Mouse (Mus musculus): Measurements from ENCODE around the gene Rhox1.
"Not testable (repeated sequence)": the region's sequence is repeated elsewhere in the genome, so short reads cannot be mapped to it uniquely, and the experiment has no call there.

Gene Rhox1

GRCm38 (mm10) chrX:37222158-37222557 is at the start of gene Rhox1:
TSS of gene Rhox1 (minus strand) at chrX:37222258.
- not testable (repeated sequence) for DNase-seq (ENCODE audit: low read depth, low spot score)

DNA sequence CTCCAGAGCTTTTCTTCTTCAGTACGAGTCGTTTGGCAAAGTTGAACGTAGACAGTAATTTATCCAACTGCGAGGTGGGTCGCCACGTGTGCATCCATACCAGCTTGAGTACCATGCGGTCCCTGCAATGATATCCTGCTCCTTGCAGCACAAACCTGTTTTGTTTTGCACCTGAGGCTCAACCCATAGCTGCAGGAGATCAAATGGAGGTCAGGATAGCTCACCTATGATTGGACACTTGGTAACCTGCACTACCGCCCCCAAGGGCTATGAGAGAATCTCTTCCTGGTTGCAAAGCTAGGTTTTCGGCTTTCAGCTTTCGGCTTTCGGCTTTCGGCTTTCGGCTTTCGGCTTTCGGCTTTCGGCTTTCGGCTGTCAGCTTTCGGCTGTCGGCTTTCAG is 43.0 kb upstream of the Rhox1 start, which contains the start of gene Rhox4a:
Gene Rhox4a (plus strand): TSS at position 301 of the 400 bp plus-strand sequence.
- DNase-seq (ENCODE audit: low read depth, low spot score) = not testable (repeated sequence)

GRCm38 (mm10) chrX:37249619-37250018 is 27.6 kb upstream of the Rhox1 start, which contains the start of gene Rhox3a:
TSS of gene Rhox3a (plus strand) at chrX:37249919.
- not testable (repeated sequence) for DNase-seq (ENCODE audit: low read depth, low spot score)

DNA sequence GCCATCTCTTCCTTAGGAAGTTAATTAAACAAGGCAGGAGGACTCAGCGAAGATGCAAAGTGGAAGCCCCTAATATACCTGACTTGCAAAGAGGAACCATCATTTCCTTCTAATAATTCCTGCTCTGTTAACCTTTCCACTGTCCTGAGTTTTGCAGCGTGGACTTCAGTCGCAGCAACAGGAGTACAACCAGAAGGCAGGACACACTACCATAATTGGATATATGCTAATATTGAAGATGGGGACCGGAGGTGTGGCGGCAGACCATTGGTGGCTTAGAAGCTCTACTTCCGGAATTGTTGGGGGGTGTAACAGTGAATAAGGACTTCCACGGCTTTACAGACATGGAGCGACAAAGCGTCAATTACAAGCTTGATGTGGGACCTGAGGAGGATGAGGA is 22.6 kb upstream of the Rhox1 start, which contains the start of gene Rhox2a:
Gene Rhox2a (plus strand): TSS at position 301 of the 400 bp plus-strand sequence.
- not testable (repeated sequence) for DNase-seq (ENCODE audit: low read depth, low spot score)

GRCm38 (mm10) chrX:37210941-37211340 is 11.1 kb downstream of the Rhox1 start, which contains the start of gene Gm9:
TSS of gene Gm9 (minus strand) at chrX:37211041.
- DNase-seq (ENCODE audit: low read depth, low spot score) = no peak

DNA sequence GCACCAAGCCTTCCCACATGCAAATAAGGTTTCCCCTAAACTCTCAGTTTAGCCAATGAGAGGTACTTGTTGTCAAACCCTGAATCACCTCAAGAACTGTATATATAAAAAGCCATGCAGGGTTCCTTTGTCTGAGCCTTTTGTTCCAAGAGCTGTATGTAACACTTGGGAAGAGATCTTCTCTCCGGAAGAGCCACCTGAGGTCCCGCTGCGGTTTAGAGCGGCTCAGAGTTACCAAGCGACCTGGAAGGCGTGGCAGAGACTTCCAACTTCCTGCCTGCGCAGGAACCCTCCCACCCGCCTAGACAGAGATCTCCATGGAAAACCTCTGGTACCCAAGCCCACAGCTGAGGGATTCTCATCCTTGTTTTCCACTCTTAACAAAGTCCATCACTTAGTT is 23.4 kb downstream of the Rhox1 start:
- no peak for DNase-seq (ENCODE audit: low read depth, low spot score)

- no peak for DNase-seq (ENCODE audit: low read depth, low spot score)
Measured at GRCm38 (mm10) chrX:37191744-37192379, 30.2 kb downstream of the Rhox1 start.

DNA sequence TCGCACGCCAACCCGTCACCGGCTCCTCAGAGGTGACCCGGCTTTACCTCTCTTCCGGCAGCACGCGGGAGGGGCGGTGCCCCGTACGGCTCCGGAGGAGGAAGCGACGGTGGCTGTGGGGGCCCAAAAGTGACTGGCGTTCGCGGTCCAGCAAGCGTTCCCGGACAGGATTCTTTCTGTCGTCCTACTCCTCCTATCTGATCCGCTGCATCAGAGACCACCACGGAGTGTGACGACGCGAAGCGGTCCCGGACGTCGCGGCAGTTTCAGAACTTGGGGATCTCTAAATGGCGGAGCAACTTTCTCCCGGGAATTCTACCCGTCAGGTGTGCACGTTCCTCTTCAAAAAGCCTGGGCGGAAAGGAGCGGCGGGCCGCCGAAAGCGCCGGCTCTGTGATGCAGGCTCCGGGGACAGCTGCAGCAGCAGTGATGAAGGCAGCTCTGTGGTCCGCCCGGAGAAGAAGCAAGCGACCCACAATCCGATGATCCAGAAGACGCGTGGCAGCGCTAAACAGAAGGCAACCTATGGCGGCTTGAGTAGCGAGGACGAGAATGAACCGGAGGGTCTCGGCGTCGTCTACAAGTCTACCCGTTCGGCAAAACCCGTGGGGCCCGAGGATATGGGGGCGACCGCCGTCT is 30.8 kb downstream of the Rhox1 start, which contains the start of the genes Ndufa1 and Rnf113a1:
Gene Ndufa1 (minus strand): TSS at position 59 of the 639 bp plus-strand sequence.
Gene Rnf113a1 (plus strand): TSS at position 141 of the 639 bp plus-strand sequence.
- peak; percentile 57 for DNase-seq (ENCODE audit: low read depth, low spot score)

GRCm38 (mm10) chrX:37190755-37191104 is 31.3 kb downstream of the Rhox1 start:
- DNase-seq (ENCODE audit: low read depth, low spot score) = no peak

DNA sequence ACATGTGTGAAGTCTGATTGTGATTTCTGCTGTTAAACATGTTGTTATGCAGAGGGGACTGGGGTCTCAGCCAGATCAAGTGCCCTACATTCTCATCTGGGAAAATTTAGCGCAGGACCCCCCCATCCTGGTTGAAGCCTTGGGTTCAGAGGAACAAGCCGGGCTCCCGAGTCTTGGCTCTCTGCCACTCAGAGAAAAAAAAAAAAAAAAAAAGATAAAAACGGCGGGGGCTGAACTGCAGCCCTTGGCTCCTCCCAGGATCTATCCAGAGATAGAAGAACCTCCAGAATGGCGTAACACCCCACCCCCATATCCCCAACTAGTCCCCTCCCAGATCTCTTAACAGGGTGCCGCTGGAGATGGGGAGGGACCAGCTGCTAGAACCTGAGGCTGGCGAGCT is 37.7 kb downstream of the Rhox1 start:
- not testable (repeated sequence) for DNase-seq (ENCODE audit: low read depth, low spot score)

- DNase-seq (ENCODE audit: low read depth, low spot score) = no peak
Measured at GRCm38 (mm10) chrX:37168742-37169141, 53.3 kb downstream of the Rhox1 start, which contains the start of gene Akap14. TSS of gene Akap14 (minus strand) at chrX:37168842.

DNA sequence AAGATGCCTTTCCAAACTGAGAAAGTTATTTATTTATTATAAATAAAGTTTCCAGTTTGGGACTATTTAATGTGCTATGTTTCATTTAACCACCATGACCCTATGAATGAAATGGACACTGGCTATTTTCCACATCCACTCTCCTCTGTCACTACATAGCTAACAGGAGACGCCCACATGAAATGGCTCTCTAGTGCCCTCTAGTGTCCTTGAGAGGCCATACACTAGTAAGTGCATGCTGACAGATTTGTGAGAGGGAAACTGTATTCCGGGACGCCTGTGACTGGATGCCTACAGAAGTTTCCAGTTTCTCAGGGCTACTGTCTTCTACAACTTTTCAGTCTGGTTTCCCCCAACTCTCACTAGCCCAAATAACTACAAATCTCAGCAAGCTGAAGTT is 55.0 kb downstream of the Rhox1 start:
- peak; percentile 44 for DNase-seq (ENCODE audit: low read depth, low spot score)

Data from forelimb bud, embryonic 11.5 days (tissue).